Mouse (Mus musculus) limb, embryonic 13.5 days (tissue): Measurements from ENCODE around the gene Mrpl45. TPM values are rescaled to one million over a fixed set of nuclear protein-coding genes. Genes with fewer than 3 reads are reported as not detected.

Experiments
- ATAC-seq: fragments of 200-750 bp; cut with Nextera tagmentation; 2 replicates; pipeline ENCODE4 v1.8.0; 2017; ENCODE audit warnings: low read depth, moderate number of reproducible peaks, moderate TSS enrichment; ENCODE audit not compliant: low FRiP score
- H3K27ac ChIP-seq: fragments of 300-500 bp; sonication (generic); 2 replicates; pipeline ENCODE4 v1.5.1; 2015; ENCODE audit warnings: inconsistent platforms, mild to moderate bottlenecking, moderate library complexity
- H3K27me3 ChIP-seq: fragments of 300-500 bp; sonication (generic); 2 replicates; pipeline ENCODE4 v1.6.1; 2015; ENCODE audit warnings: mild to moderate bottlenecking, inconsistent platforms
- H3K36me3 ChIP-seq: fragments of 300-500 bp; sonication (generic); 2 replicates; pipeline ENCODE4 v1.6.1; 2015; ENCODE audit warnings: inconsistent platforms, mild to moderate bottlenecking, moderate library complexity
- H3K4me1 ChIP-seq: fragments of 300-500 bp; sonication (generic); 2 replicates; pipeline ENCODE4 v1.6.1; 2015; ENCODE audit warnings: inconsistent platforms
- H3K4me2 ChIP-seq: fragments of 300-500 bp; sonication (generic); replicated peaks from 2 replicates; pipeline ENCODE4 v1.6.1; 2015; ENCODE audit warnings: inconsistent platforms, mild to moderate bottlenecking, moderate library complexity
- H3K4me3 ChIP-seq: fragments of 300-500 bp; sonication (generic); 2 replicates; pipeline ENCODE4 v1.5.1; 2015; ENCODE audit warnings: moderate library complexity, mild to moderate bottlenecking, inconsistent platforms
- H3K9ac ChIP-seq: fragments of 300-500 bp; sonication (generic); 2 replicates; pipeline ENCODE4 v1.6.1; 2015; ENCODE audit warnings: mild to moderate bottlenecking, inconsistent platforms
- H3K9me3 ChIP-seq: fragments of 300-500 bp; sonication (generic); 2 replicates; pipeline ENCODE4 v1.6.1; 2016; ENCODE audit warnings: inconsistent platforms
- WGBS: fragments of 180-500 bp; shearing (Covaris S2); methylation state at CpG from one replicate; pipeline ENCODE4 v1.1.7; 2015; 5-methylcytosine and 5-hydroxymethylcytosine counted together
- polyA plus RNA-seq: library from polyadenylated mRNA; unstranded; fragments of >200 nt; fragmentation: Nextera tagmentation; extraction: Ambion mirVana; gene quantifications from 2 replicates; pipeline ENCODE4 v1.2.1, GENCODE M21; 2015

Gene Mrpl45
- polyA plus RNA-seq, 1 experiment from 2014 or later: 45.8 TPM

- H3K36me3 ChIP-seq: 0 out of 2 replicates have a peak, but pooled peaks cover under 1% of the 10 kb centered on the region
- H3K4me1 ChIP-seq: peaks cover 20% of the 10 kb centered on the region
- ATAC-seq: peak; percentile 74
- H3K9me3 ChIP-seq: peaks cover under 1% of the 10 kb centered on the region; the same call in 1 of the 2 replicates
- WGBS: under 1% methylated on average over 49 of the region's 64 CpGs
- H3K27ac ChIP-seq: peak overlapping the region; percentile 89
- H3K4me3 ChIP-seq: peak overlapping the region; percentile 96
- H3K9ac ChIP-seq: peak overlapping the region; percentile 98
- H3K4me2 ChIP-seq: peak overlapping the region; percentile 85
- H3K27me3 ChIP-seq: no peaks in the 10 kb centered on the region; the same call in 1 of the 2 replicates
These were observed 35.9 kb upstream of the Mrpl45 start for GRCm38 (mm10) chr11:97279405-97280215.

GRCm38 (mm10) chr11:97280216-97280861, 35.2 kb upstream of the Mrpl45 start, which contains the start of gene Npepps:
TSS of gene Npepps (minus strand) at chr11:97280638.
- ATAC-seq: peak; percentile 68
- H3K4me2 ChIP-seq: peak within 1 kb of the TSS; percentile 85
- peak within 1 kb of the TSS; percentile 98 for H3K9ac ChIP-seq
- H3K9me3 ChIP-seq: no peaks in the 10 kb centered on the region
- no peaks in the 10 kb centered on the region; the same call in 1 of the 2 replicates for H3K27me3 ChIP-seq
- peak within 1 kb of the TSS; percentile 89 for H3K27ac ChIP-seq
- H3K4me1 ChIP-seq: peaks cover 20% of the 10 kb centered on the region
- H3K4me3 ChIP-seq: peak within 1 kb of the TSS; percentile 96
- WGBS: under 1% methylated on average over 22 of the region's 83 CpGs
- no peaks in the 10 kb centered on the region for H3K36me3 ChIP-seq

DNA sequence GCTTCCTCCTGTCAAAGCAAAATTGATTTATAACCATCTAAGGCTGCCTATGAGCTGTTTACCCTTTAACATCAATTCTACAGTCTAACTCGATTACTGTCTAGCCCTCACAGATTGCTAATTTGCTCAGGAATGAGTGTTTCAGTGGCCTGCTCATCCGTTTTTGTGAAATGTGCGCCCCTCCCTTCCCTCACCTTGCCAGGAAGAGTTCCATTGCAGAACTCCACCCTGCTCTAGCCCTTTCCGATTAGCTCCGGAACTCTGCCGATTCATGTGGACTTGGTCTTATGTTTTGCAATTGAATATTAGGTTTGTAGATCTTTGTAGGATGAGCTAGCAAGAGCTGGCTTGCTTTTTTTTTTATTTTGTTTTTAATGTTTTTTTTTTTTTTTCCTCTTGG, 33.3 kb upstream of the Mrpl45 start:
- Histone ChIP-seq H3K9ac (no peak overlapping the region), H3K4me2 (no peak overlapping the region), H3K27ac (no peak overlapping the region), H3K9me3 (no peaks in the 10 kb centered on the region), H3K36me3 (no peaks in the 10 kb centered on the region), H3K4me3 (no peak overlapping the region), H3K27me3 (no peaks in the 10 kb centered on the region; the same call in 1 of the 2 replicates), H3K4me1 (peaks cover 21% of the 10 kb centered on the region)
- ATAC-seq: no peak
- 85% methylated on average over 6 of the region's 6 CpGs for WGBS

DNA sequence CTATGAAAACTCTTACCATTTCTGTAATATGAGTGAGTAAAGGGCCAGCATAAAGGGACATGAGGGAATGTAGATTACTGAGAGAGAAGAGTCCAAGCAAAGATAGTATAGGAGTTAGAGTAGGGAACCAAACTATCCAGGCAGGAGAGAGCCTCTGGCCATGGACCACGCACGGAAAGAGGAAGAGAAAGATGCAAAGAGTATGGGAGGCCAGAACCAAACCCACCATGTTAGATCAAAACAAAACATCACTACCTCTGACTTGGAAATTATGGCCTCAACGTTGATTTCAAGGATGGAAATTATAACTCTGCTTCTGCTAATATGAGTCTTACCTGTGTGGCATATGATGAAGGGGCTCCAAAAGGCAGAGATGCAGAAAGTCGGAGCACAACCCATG, 30.7 kb upstream of the Mrpl45 start:
- H3K27me3 ChIP-seq: no peaks in the 10 kb centered on the region; the same call in 1 of the 2 replicates
- no peak overlapping the region for H3K4me2 ChIP-seq
- H3K9ac ChIP-seq: no peak overlapping the region
- ATAC-seq: no peak
- no peak overlapping the region for H3K4me3 ChIP-seq
- WGBS: 76% methylated on average over 4 of the region's 4 CpGs
- H3K9me3 ChIP-seq: no peaks in the 10 kb centered on the region
- peaks cover 4% of the 10 kb centered on the region; the same call in 1 of the 2 replicates for H3K4me1 ChIP-seq
- no peak overlapping the region for H3K27ac ChIP-seq
- H3K36me3 ChIP-seq: no peaks in the 10 kb centered on the region

DNA sequence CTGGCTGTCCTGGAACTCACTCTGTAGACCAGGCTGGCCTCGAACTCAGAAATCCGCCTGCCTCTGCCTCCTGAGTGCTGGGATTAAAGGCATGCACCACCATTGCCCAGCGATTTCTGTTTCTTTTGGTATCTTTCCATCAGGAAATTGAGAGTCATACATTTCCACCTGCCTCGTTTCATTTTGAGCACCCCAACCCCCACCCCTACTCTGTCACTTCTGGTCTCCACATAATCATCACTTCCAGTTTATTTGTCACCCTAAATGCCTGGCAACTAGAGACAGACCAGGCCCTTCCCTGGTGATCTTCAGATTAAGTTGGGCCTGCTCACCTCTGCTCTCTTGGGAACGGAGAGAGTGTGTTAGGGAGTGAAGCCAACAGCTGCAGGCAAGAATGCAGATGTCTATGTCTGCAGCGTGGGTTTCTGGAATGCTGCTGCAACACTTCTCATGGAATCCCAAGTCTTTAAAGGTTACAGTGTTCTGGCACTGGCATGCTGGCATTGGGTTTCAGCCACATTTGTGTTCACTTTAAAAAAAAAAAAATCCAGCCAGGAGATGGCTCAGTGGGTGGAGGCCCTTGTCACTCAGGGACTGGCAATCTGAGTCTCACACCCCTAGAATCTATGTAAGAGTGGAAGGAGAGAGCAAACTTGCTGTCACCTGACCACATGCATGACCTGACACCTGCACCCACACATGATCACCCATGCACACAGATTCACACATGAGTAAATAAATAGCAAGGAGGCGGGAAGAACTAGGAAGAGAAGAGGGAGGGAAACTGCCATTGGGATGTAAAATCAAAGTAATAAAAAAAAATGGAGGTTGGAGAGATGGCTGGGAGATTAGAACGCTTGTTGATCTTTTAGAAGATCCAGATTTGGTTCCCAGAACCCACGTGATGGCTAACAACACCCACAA, 29.4 kb upstream of the Mrpl45 start:
- no peak for ATAC-seq
- Histone ChIP-seq H3K4me1 (peaks cover 4% of the 10 kb centered on the region; the same call in 1 of the 2 replicates), H3K27me3 (no peaks in the 10 kb centered on the region; the same call in 1 of the 2 replicates), H3K36me3 (no peaks in the 10 kb centered on the region), H3K4me3 (no peak overlapping the region), H3K27ac (no peak overlapping the region), H3K4me2 (no peak overlapping the region), H3K9ac (no peak overlapping the region), H3K9me3 (no peaks in the 10 kb centered on the region)
- WGBS: 66% methylated on average over 9 of the region's 9 CpGs

DNA sequence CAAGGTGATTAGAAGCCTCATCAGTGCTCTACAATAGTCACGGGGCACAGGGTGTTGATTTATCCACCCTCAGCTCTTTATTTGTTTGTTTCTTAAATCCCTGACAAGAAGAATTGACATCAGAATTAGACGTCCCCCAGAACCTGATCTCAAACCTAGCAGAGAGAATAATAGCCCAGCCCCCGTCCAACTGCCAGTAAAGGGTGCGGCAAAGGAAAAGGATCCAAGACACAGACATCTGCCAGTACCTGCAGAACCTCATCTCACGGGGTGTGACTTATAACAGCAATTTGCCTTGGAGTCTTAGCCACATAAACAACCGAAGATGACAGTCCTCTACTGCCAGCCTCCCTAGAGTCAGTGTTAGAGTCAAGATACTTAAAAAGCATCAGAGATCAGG, 28.5 kb upstream of the Mrpl45 start:
- Histone ChIP-seq H3K36me3 (no peaks in the 10 kb centered on the region), H3K4me1 (peaks cover 4% of the 10 kb centered on the region; the same call in 1 of the 2 replicates), H3K9me3 (no peaks in the 10 kb centered on the region), H3K9ac (no peak overlapping the region), H3K4me3 (no peak overlapping the region), H3K27me3 (no peaks in the 10 kb centered on the region; the same call in 1 of the 2 replicates), H3K4me2 (no peak overlapping the region), H3K27ac (no peak overlapping the region)
- 41% methylated on average over 6 of the region's 6 CpGs for WGBS
- ATAC-seq: no peak

- Histone ChIP-seq H3K4me1 (peaks cover 4% of the 10 kb centered on the region; the same call in 1 of the 2 replicates), H3K27me3 (no peaks in the 10 kb centered on the region; the same call in 1 of the 2 replicates), H3K4me3 (no peak overlapping the region), H3K9ac (no peak overlapping the region), H3K36me3 (no peaks in the 10 kb centered on the region), H3K27ac (no peak overlapping the region), H3K4me2 (no peak overlapping the region), H3K9me3 (no peaks in the 10 kb centered on the region)
- no peak for ATAC-seq
These were observed 27.9 kb upstream of the Mrpl45 start for GRCm38 (mm10) chr11:97287643-97288042.

GRCm38 (mm10) chr11:97289276-97290230, 26.0 kb upstream of the Mrpl45 start:
- 56% methylated on average over 12 of the region's 12 CpGs for WGBS
- no peaks in the 10 kb centered on the region for H3K36me3 ChIP-seq
- ATAC-seq: no peak
- H3K27ac ChIP-seq: no peak overlapping the region
- no peak overlapping the region for H3K4me2 ChIP-seq
- peaks cover 4% of the 10 kb centered on the region; the same call in 1 of the 2 replicates for H3K4me1 ChIP-seq
- no peaks in the 10 kb centered on the region for H3K9me3 ChIP-seq
- H3K27me3 ChIP-seq: no peaks in the 10 kb centered on the region
- H3K9ac ChIP-seq: no peak overlapping the region
- no peak overlapping the region for H3K4me3 ChIP-seq

- ATAC-seq: no peak
- Histone ChIP-seq H3K27ac (no peak overlapping the region), H3K9ac (no peak overlapping the region), H3K36me3 (no peaks in the 10 kb centered on the region), H3K4me2 (no peak overlapping the region), H3K4me1 (no peaks in the 10 kb centered on the region), H3K4me3 (no peak overlapping the region), H3K27me3 (no peaks in the 10 kb centered on the region), H3K9me3 (no peaks in the 10 kb centered on the region)
- WGBS: 93% methylated on average over 1 of the region's 1 CpGs
These were observed 22.8 kb upstream of the Mrpl45 start for GRCm38 (mm10) chr11:97292731-97293130.

- WGBS: 89% methylated on average over 3 of the region's 4 CpGs
- no peak for ATAC-seq
- Histone ChIP-seq H3K27me3 (no peaks in the 10 kb centered on the region), H3K27ac (no peak overlapping the region), H3K9me3 (no peaks in the 10 kb centered on the region), H3K9ac (no peak overlapping the region), H3K4me1 (no peaks in the 10 kb centered on the region), H3K4me2 (no peak overlapping the region), H3K36me3 (no peaks in the 10 kb centered on the region), H3K4me3 (no peak overlapping the region)
These were observed 19.0 kb upstream of the Mrpl45 start for GRCm38 (mm10) chr11:97296542-97296941.

DNA sequence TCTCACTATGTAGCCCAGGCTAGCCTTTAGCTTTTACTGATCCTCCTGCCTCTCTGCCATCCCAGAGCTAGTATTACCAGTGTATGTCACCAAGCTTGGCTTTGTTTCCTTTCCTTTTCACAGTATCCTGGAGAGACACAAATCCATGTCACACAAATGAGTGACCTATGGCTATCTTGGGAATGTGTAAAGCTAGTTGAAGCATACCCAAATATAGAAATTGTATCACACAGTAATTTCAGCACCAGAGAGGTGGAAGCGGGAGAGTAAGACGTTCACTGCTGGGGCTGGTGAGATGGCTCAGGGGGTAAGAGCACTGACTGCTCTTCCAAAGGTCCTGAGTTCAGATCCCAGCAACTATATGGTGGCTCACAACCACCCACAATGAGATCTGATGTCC, 15.6 kb upstream of the Mrpl45 start:
- no peak for ATAC-seq
- Histone ChIP-seq H3K36me3 (no peaks in the 10 kb centered on the region), H3K4me3 (no peak overlapping the region), H3K9me3 (no peaks in the 10 kb centered on the region), H3K9ac (no peak overlapping the region), H3K27me3 (no peaks in the 10 kb centered on the region), H3K27ac (no peak overlapping the region), H3K4me2 (no peak overlapping the region), H3K4me1 (no peaks in the 10 kb centered on the region)
- WGBS: 89% methylated on average over 2 of the region's 2 CpGs
